Mouse (Mus musculus) spleen, adult 2 months (tissue): ENCODE measurements around the gene Gm43720.

Experiments used
- CTCF ChIP-seq: fragments of 200-500 bp; IDR thresholded peaks from 2 replicates; pipeline ENCODE4 v1.5.1; 2011; ENCODE audit warnings: mild to moderate bottlenecking, inconsistent platforms; ENCODE audit not compliant: insufficient read depth, insufficient read length, insufficient replicate concordance; ENCODE audit errors: extremely low read depth
- POLR2A ChIP-seq: fragments of 200-500 bp; IDR thresholded peaks from 2 replicates; pipeline ENCODE4 v1.6.1; 2011; ENCODE audit warnings: low read depth, low read length, inconsistent platforms

GRCm38 (mm10) chr5:138299613-138300012 is 19.9 kb upstream of the Gm43720 start:
- TF ChIP-seq POLR2A (no peak), CTCF (no peak)
